Mouse (Mus musculus) large intestine, adult 2 months (tissue): Measurements from ENCODE around the gene Cldn1. TPM values are rescaled to one million over a fixed set of nuclear protein-coding genes. Genes with fewer than 3 reads are reported as not detected.

Source experiments
- DNase-seq: peaks from one replicate; pipeline ENCODE4 v3.0.0-alpha.2; 2012; ENCODE audit warnings: low read depth, low spot score
- WGBS: fragments of 180-500 bp; shearing (Covaris S2); methylation state at CpG from one replicate; pipeline ENCODE4 v1.1.7; 2018; 5-methylcytosine and 5-hydroxymethylcytosine counted together
- polyA plus RNA-seq: library from polyadenylated mRNA; depleted of rRNA; stranded (reverse); fragments of >200 nt; gene quantifications from 2 replicates; pipeline ENCODE4 v1.2.3, GENCODE M21; 2012; rRNA removed

Cldn1 gene
- polyA plus RNA-seq, 1 experiment: 0.37 TPM

- no peak for DNase-seq
- 75% methylated on average over 13 of the region's 13 CpGs for WGBS
Measured at GRCm38 (mm10) chr16:26314815-26315214, 56.8 kb downstream of the Cldn1 start.

- no peak for DNase-seq
- 81% methylated on average over 2 of the region's 2 CpGs for WGBS
Measured at GRCm38 (mm10) chr16:26309402-26309801, 62.2 kb downstream of the Cldn1 start.

Other genes starting within 250 kb of the Cldn1 start
- gene Cldn16, start 91.3 kb upstream of the Cldn1 start, polyA plus RNA-seq: not detected in 2 replicates
- gene Tmem207, start 154.9 kb upstream of the Cldn1 start, polyA plus RNA-seq: not detected in 2 replicates
- gene Il1rap, start 209.9 kb upstream of the Cldn1 start, polyA plus RNA-seq: 0.94 and 1.5 TPM in 2 replicates